Mouse (Mus musculus): ENCODE measurements around the gene Cep112. TPM values are rescaled to one million over a fixed set of nuclear protein-coding genes. Genes with fewer than 3 reads are reported as not detected.

The Cep112 gene
- polyA plus RNA-seq, 1 experiment from 2014 or later, result 8.8 TPM

DNA sequence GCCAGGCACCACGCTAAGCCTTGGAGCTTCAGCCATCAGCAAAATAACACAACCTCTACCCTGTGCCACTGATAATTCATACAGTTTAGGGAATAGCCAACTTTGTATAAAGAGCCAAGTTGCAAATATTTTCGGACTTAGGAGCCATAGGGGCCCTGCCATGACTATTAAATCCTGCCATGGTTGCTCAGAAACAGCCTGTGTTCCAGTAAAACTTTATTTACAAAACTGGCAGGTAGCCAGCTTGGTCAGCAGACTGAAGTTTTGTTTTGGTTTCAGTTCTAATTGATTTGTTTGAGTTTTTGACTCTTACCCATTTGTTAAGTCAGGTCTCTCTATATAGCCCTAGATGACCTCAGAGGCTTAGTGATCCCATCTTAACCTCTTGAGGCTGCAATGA lies 421.0 kb downstream of the Cep112 start:
- no peaks in the 10 kb centered on the region for H3K36me3 ChIP-seq (ENCODE audit: insufficient read depth, low read length)
- WGBS, result 58% methylated on average over 2 of the region's 2 CpGs
- no peaks in the 10 kb centered on the region for H3K9me3 ChIP-seq (replicated peaks; ENCODE audit: low read length)
- no peaks in the 10 kb centered on the region for H3K27me3 ChIP-seq (ENCODE audit: insufficient read depth, low read length)
- no peak for DNase-seq (ENCODE audit: low spot score)
- H3K4me2 ChIP-seq (ENCODE audit: low read length), result no peak overlapping the region
- ATAC-seq (replicated peaks; ENCODE audit: low FRiP score, low read depth), result no peak
- H3K4me3 ChIP-seq (replicated peaks; ENCODE audit: low read depth, low read length), result no peak overlapping the region
- H3K9ac ChIP-seq (ENCODE audit: low read depth, low read length), result no peak overlapping the region
- H3K27ac ChIP-seq, result no peak overlapping the region
- TF ChIP-seq CTCF (IDR thresholded peaks at IDR 0.05; ENCODE audit: low read depth), result no peak
- no peaks in the 10 kb centered on the region for H3K4me1 ChIP-seq (replicated peaks; ENCODE audit: insufficient read depth, low read length)

DNA sequence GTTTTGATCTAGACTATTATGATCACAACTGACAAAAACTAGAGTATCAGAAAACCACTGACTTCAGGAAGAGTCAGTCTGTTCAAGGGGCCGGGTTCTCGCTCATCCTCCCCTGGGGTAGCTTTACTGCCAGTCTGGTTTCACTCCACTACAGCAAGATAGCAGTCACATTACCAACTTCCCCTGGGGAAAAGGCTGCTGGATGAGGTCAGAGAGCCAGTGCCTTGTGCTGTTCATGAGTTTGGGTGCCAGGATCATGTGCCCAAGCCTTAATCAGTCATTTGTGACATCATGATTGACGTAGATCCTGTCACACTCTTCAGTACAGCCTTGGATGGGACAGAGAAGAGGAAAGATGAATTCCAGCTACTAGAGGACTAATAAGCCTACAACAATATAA lies 421.5 kb downstream of the Cep112 start:
- no peak overlapping the region for H3K4me2 ChIP-seq (ENCODE audit: low read length)
- H3K4me3 ChIP-seq (replicated peaks; ENCODE audit: low read depth, low read length), result no peak overlapping the region
- no peak for ATAC-seq (replicated peaks; ENCODE audit: low FRiP score, low read depth)
- H3K4me1 ChIP-seq (replicated peaks; ENCODE audit: insufficient read depth, low read length), result no peaks in the 10 kb centered on the region
- 87% methylated on average over 3 of the region's 3 CpGs for WGBS
- no peaks in the 10 kb centered on the region for H3K36me3 ChIP-seq (ENCODE audit: insufficient read depth, low read length)
- TF ChIP-seq CTCF (IDR thresholded peaks at IDR 0.05; ENCODE audit: low read depth), result no peak
- no peak overlapping the region for H3K27ac ChIP-seq
- DNase-seq (ENCODE audit: low spot score), result no peak
- H3K9ac ChIP-seq (ENCODE audit: low read depth, low read length), result no peak overlapping the region
- H3K27me3 ChIP-seq (ENCODE audit: insufficient read depth, low read length), result no peaks in the 10 kb centered on the region
- H3K9me3 ChIP-seq (replicated peaks; ENCODE audit: low read length), result no peaks in the 10 kb centered on the region

DNA sequence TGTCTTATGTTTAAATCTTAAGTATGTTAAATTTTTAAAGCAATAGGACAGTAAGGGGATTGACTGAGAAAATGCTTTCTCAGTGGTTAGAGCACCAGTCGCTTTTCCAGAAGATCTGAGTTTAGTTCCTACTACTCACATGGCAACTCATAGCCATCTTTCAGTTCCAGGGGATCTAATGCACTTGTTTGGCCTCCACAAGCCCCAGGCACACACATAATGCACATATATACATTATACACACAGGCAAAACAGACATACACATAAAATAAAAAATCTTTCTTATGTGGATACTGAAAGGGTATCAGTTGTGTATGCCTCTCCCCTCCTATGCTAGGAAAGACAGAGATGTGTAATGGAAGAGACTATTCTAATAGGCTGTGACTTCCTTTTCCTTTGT lies 426.8 kb downstream of the Cep112 start:
- Histone ChIP-seq H3K36me3 (ENCODE audit: insufficient read depth, low read length) (no peaks in the 10 kb centered on the region), H3K4me3 (replicated peaks; ENCODE audit: low read depth, low read length) (no peak overlapping the region), H3K9ac (ENCODE audit: low read depth, low read length) (no peak overlapping the region), H3K9me3 (replicated peaks; ENCODE audit: low read length) (no peaks in the 10 kb centered on the region), H3K4me1 (replicated peaks; ENCODE audit: insufficient read depth, low read length) (no peaks in the 10 kb centered on the region), H3K4me2 (ENCODE audit: low read length) (no peak overlapping the region), H3K27ac (no peak overlapping the region), H3K27me3 (ENCODE audit: insufficient read depth, low read length) (no peaks in the 10 kb centered on the region)
- no peak for ATAC-seq (replicated peaks; ENCODE audit: low FRiP score, low read depth)
- no peak for DNase-seq (ENCODE audit: low spot score)
- 94% methylated on average over 1 of the region's 1 CpGs for WGBS
- TF ChIP-seq CTCF (IDR thresholded peaks at IDR 0.05; ENCODE audit: low read depth), result no peak

DNA sequence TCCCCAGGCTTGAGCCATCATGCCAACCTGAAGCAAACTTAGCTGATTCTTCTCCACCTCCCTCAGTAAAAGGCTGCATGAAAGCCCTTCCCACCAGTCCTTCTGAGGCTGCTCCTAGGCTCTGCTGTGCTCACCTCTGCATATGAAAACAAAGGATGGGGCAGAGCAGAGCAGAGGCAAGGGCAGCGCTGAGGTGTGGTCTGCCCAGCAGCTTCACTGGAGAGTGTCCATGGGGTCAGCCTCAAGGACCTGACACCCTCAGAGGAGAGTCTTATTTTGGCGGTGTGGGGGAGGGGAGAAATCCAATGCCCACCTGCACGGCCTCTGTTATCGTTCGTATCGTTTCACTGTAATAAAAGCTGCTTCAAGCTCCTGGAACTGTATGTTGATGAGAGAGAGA lies 432.3 kb downstream of the Cep112 start:
- Histone ChIP-seq H3K27ac (no peak overlapping the region), H3K4me3 (replicated peaks; ENCODE audit: low read depth, low read length) (no peak overlapping the region), H3K27me3 (ENCODE audit: insufficient read depth, low read length) (no peaks in the 10 kb centered on the region), H3K4me1 (replicated peaks; ENCODE audit: insufficient read depth, low read length) (no peaks in the 10 kb centered on the region), H3K9ac (ENCODE audit: low read depth, low read length) (no peak overlapping the region), H3K4me2 (ENCODE audit: low read length) (no peak overlapping the region), H3K9me3 (replicated peaks; ENCODE audit: low read length) (no peaks in the 10 kb centered on the region), H3K36me3 (ENCODE audit: insufficient read depth, low read length) (no peaks in the 10 kb centered on the region)
- TF ChIP-seq CTCF (IDR thresholded peaks at IDR 0.05; ENCODE audit: low read depth), result no peak
- no peak for ATAC-seq (replicated peaks; ENCODE audit: low FRiP score, low read depth)
- 27% methylated on average over 6 of the region's 6 CpGs for WGBS
- no peak for DNase-seq (ENCODE audit: low spot score)

DNA sequence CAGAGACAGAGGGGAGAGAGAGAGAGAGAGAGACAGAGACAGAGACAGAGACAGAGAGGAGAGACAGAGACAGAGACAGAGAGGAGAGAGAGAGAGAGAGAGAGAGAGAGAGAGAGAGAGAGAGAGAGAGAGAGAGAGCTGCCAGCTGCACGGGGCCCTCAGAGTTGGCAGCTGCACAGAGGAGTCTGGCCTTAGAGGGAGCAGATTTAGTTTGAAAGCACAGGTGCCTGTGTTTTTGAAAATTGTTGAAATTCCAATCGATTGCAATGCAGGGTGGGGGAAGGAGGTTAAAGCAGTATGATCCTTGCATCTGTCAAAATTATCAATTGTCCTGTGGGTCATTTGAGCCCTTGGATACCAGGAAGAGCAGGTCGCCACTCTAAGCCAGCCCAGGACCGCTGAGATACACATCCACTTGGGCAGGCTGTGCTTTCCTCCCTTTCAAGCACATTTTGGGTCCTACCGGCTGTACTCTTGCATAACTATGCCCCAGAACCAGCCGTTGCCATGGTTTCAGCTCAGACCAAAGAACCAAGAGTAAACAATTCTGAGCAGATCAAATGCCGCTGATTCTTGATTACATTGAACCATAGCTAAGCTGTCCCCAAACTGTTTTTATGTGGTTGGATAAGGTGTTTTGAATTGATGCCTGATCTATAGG lies 432.8 kb downstream of the Cep112 start:
- no peak overlapping the region for H3K27ac ChIP-seq
- ATAC-seq (replicated peaks; ENCODE audit: low FRiP score, low read depth), result no peak
- H3K9ac ChIP-seq (ENCODE audit: low read depth, low read length), result no peak overlapping the region
- H3K9me3 ChIP-seq (replicated peaks; ENCODE audit: low read length), result no peaks in the 10 kb centered on the region
- WGBS, result 30% methylated on average over 7 of the region's 7 CpGs
- no peaks in the 10 kb centered on the region for H3K36me3 ChIP-seq (ENCODE audit: insufficient read depth, low read length)
- H3K4me1 ChIP-seq (replicated peaks; ENCODE audit: insufficient read depth, low read length), result no peaks in the 10 kb centered on the region
- DNase-seq (ENCODE audit: low spot score), result no peak
- no peaks in the 10 kb centered on the region for H3K27me3 ChIP-seq (ENCODE audit: insufficient read depth, low read length)
- TF ChIP-seq CTCF (IDR thresholded peaks at IDR 0.05; ENCODE audit: low read depth), result no peak
- H3K4me3 ChIP-seq (replicated peaks; ENCODE audit: low read depth, low read length), result no peak overlapping the region
- no peak overlapping the region for H3K4me2 ChIP-seq (ENCODE audit: low read length)

DNA sequence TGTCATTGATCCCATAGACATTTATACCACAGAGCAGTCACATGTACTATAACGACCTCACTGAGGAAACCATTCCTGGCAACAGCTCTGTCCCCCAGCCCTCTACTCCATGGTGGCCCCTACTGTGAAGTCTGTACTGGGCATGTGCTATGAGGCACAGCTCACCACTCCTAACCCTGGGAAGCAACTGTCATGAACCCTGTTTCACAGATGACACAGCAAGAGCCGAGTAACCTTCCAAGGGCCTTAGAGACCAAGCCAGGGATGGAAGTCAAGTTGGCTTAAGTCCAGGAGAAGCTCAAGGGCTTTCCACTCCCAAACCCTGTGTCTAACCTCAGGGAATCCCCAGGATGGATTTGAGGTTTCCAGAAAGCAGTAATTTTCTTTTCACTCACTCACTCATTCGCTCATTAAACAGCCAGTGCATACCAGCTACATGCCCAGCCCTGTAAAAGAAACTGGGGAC lies 433.4 kb downstream of the Cep112 start:
- no peak overlapping the region for H3K4me2 ChIP-seq (ENCODE audit: low read length)
- H3K27me3 ChIP-seq (ENCODE audit: insufficient read depth, low read length), result no peaks in the 10 kb centered on the region
- H3K27ac ChIP-seq, result no peak overlapping the region
- H3K4me1 ChIP-seq (replicated peaks; ENCODE audit: insufficient read depth, low read length), result no peaks in the 10 kb centered on the region
- no peak overlapping the region for H3K9ac ChIP-seq (ENCODE audit: low read depth, low read length)
- WGBS, result 75% methylated on average over 3 of the region's 3 CpGs
- no peaks in the 10 kb centered on the region for H3K36me3 ChIP-seq (ENCODE audit: insufficient read depth, low read length)
- TF ChIP-seq CTCF (IDR thresholded peaks at IDR 0.05; ENCODE audit: low read depth), result no peak
- no peaks in the 10 kb centered on the region for H3K9me3 ChIP-seq (replicated peaks; ENCODE audit: low read length)
- H3K4me3 ChIP-seq (replicated peaks; ENCODE audit: low read depth, low read length), result no peak overlapping the region
- ATAC-seq (replicated peaks; ENCODE audit: low FRiP score, low read depth), result no peak
- no peak for DNase-seq (ENCODE audit: low spot score)

DNA sequence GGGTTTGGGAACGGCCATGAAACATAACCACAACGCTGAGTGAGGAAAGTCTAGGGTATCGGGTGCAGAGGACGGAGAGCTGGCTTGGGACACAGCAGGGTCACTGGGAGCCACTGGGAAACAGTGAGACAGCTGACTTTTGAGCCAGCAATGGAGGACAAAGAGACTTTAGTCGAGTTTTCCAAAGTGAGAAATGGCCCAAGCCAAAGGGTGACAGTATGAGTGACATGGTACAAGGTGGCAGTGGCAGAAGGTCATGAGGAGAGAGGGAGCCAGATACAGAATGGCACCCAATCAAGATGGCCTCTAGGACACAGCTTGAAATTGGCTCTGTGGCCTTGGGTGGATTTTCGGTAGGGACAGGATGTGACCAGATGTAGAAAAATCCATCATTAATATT lies 433.9 kb downstream of the Cep112 start:
- H3K27me3 ChIP-seq (ENCODE audit: insufficient read depth, low read length), result no peaks in the 10 kb centered on the region
- no peaks in the 10 kb centered on the region for H3K9me3 ChIP-seq (replicated peaks; ENCODE audit: low read length)
- no peaks in the 10 kb centered on the region for H3K36me3 ChIP-seq (ENCODE audit: insufficient read depth, low read length)
- H3K4me3 ChIP-seq (replicated peaks; ENCODE audit: low read depth, low read length), result no peak overlapping the region
- ATAC-seq (replicated peaks; ENCODE audit: low FRiP score, low read depth) (no peak), DNase-seq (ENCODE audit: low spot score) (no peak)
- no peaks in the 10 kb centered on the region for H3K4me1 ChIP-seq (replicated peaks; ENCODE audit: insufficient read depth, low read length)
- H3K9ac ChIP-seq (ENCODE audit: low read depth, low read length), result no peak overlapping the region
- no peak overlapping the region for H3K27ac ChIP-seq
- WGBS, result 80% methylated on average over 6 of the region's 6 CpGs
- no peak for TF ChIP-seq CTCF (IDR thresholded peaks at IDR 0.05; ENCODE audit: low read depth)
- H3K4me2 ChIP-seq (ENCODE audit: low read length), result no peak overlapping the region
